Mouse (Mus musculus) lung, adult 18-20 months (tissue): ENCODE measurements around the gene Mapk10.

Experiments used
- DNase-seq, 2 experiments: peaks; one replicate each; pipeline ENCODE4 v3.0.0; 2022; ENCODE audit warnings: mixed read lengths in 2 of 2

Mapk10 gene

GRCm38 (mm10) chr5:103211101-103211848, at the start of gene Mapk10:
Gene Mapk10 (minus strand): TSS chr5:103211334.
- DNase-seq, result peak in 1 of 2 experiments; percentile 12

DNA sequence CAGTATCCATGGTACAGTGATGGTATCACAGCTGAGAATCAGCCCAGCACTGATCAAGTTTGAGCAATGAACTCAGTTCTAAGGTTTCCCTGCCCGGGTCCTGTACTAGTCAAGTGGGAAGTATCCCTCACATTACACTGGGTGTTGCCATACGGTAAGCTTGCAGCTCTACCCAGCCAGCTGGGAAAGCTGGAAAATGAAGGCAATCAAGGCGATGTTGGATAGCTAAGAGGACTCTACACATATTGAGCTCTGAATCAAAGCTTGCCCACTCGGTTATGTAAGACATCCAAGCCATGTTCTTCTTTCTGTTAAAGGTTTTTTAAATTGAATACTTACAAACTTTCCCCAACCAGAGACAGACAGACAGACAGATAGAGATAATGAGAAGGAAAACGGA, 45.0 kb upstream of the Mapk10 start:
- no peak for DNase-seq

DNA sequence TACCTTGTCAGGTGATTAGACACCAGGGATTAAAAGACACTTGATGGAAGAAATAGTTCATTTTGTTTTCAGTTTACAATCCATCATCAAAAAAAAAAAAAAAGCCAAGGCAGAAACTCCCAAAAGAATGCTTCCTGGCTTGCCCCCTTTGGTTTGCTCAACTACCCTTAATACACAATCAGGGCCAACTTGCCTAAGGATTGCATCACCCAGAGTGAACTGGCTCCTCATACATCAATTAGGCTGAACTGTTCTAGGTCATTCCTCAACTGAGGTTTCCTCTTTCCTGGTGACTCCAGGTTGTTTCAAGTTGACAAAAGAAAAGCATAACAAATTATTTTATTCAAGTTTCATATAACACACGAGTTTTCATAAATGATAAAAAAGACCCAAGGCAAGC, 31.3 kb upstream of the Mapk10 start:
- DNase-seq, result no peak

- DNase-seq, result no peak
These were observed 20.7 kb upstream of the Mapk10 start for GRCm38 (mm10) chr5:103231822-103232221.

GRCm38 (mm10) chr5:103230334-103230733, 19.2 kb upstream of the Mapk10 start:
- no peak for DNase-seq

DNA sequence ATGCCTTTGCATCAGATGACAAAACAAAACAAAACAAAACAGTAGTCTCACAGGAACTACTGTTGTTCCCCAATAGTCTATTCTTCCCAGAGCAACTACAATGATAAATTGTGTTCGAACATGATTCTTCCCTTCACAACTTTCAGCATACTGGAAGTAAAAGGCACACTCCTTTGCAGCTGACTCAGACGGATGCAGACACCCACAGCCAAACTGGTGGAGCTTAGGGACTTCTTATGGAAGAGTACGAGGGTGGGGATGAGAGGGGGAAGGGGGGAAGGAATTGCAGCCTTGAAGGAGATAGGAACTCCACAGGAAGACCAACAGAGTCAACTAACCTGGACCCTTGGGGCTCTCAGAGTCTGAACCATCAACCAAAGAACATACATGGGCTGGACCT, 18.2 kb upstream of the Mapk10 start:
- DNase-seq, result no peak

GRCm38 (mm10) chr5:103221997-103222396, 10.9 kb upstream of the Mapk10 start:
- no peak for DNase-seq

- DNase-seq, result no peak
These were observed 490 bp downstream of the Mapk10 start for GRCm38 (mm10) chr5:103210644-103211043.

DNA sequence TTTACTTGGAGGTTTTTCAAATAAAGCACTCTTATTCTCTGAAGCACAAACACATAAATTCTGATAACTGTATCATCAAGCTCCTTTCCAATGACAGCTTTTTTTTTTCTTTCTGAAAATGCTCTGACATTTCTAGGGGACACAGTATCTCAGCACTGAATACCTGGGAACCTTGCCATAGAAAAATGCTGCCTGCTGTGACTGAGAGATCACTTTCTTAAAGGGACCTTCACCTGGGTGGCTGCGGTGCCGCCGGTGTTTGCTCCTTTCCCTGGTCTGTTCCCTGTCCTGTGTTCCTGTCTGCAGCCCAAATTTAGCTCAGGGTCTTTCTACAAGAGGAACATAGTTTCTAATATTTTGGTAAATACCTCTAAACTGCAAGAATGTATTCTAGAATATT, 1.1 kb downstream of the Mapk10 start:
- DNase-seq, result no peak

DNA sequence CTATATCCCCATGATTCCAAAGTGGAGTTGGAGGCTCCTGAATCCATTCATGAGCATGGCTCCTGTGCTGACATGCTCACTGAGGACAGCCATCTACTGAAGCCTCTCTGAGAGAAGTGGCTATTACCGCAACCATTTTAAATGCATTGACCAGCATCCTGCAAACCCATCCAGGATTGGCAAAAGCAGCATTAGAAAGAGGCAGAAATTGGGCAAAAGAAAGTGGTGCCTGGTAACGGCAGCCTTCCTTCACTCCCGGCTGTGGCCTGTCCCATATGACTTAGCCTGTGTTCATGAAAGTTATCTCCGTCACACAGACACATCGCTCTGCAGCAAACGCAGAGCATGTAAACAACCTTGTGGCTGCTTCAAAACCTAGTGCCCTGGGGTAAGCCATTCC, 1.6 kb downstream of the Mapk10 start:
- DNase-seq, result no peak

GRCm38 (mm10) chr5:103208869-103209268, 2.3 kb downstream of the Mapk10 start:
- no peak for DNase-seq

DNA sequence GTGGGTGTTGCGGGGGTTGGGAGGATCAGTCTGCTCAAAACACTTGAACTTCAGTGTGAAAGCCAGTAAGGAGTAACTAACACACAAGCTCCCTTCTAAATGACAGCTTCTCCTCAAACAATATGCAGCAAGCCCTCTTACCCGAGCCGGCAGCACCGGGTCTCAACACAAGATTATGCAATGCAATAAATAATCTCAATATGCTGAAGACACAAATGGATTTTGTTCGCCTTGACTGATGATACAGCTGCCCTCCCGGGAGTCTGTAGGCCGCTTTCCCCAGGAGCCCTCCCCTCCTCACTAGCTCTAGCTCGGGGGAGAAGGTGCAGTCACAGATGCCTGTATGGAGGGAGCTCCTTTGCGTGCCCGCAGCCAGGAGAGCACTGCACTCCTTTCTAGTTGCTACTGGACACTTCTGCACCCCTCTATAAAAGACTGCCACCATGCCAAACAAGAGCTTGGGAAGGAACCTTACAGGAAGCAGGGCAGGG, 3.1 kb downstream of the Mapk10 start:
- DNase-seq, result no peak

DNA sequence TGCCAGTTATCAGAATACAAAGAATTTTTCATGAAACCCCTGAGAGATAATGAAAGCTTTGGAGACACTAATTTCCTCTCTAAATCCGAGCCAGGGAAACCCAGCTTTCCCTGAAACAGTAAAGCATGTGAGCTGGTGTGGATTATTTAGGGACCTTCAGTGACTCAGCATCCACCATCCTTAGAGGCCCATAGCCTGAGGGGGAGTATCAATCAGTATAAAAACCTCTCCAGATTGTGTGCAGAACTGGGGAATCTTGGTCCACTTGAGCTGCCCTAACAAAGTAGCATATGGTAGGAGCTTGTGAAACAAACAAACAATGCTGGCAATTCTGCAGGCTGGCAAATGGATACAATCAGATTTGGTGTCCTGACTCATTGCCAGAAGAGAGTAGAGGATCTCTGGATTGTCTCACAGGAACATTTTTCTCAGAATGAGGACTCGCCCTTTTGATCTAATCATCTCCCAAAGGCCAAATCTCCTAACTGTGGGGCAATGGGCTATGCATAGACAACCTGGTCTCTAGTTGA, 13.3 kb downstream of the Mapk10 start:
- DNase-seq, result no peak

GRCm38 (mm10) chr5:103194549-103194948, 16.6 kb downstream of the Mapk10 start:
- DNase-seq, result no peak

- DNase-seq, result peak in 1 of 2 experiments; percentile 2
These were observed 17.4 kb downstream of the Mapk10 start for GRCm38 (mm10) chr5:103193700-103194099.

- no peak for DNase-seq
These were observed 19.6 kb downstream of the Mapk10 start for GRCm38 (mm10) chr5:103191577-103191976.

GRCm38 (mm10) chr5:103184256-103184655, 26.9 kb downstream of the Mapk10 start:
- DNase-seq, result no peak

DNA sequence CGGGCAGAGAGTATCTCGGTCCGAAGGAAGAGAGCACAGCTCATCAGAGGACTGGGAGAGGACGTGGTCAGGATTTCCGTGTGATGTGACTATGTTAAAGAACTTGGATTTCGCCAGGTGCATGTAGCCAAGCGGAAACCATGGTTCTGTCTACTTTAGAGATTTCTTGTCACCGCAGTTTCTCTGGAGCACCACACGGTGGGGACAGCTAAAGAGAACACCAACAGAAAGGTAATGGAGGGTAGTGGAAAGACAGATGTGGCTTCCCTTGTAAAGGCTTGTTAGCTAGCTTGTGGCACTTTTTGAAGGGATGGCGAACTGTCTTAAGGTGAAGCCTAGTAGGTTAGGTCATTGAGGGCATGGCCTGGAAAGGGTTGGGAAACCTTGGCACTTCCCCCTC, 29.5 kb downstream of the Mapk10 start:
- no peak for DNase-seq

- no peak for DNase-seq
These were observed 34.1 kb downstream of the Mapk10 start for GRCm38 (mm10) chr5:103177010-103177409.

- no peak for DNase-seq
These were observed 35.1 kb downstream of the Mapk10 start for GRCm38 (mm10) chr5:103175989-103176388.

DNA sequence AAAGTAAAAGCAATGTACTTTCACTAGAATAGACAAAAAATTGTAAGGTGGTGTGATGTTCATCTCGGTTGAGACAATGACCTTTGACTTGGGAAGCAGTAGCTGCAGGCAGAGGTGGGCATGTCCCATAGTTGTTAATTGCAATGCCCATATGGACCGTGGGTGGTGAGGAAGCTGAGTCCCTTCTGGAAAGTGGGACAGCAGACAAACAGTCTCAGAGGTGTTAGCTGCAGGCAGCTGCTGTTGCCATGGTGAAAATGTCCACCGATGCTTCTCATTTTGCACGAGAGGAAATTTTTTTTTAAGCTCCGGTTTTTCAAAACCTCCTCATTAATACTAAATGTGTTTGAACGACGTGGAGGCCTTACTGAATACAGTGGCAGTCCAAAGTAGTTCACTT, 36.5 kb downstream of the Mapk10 start:
- DNase-seq, result no peak

GRCm38 (mm10) chr5:103171207-103171606, 39.9 kb downstream of the Mapk10 start:
- DNase-seq, result no peak

DNA sequence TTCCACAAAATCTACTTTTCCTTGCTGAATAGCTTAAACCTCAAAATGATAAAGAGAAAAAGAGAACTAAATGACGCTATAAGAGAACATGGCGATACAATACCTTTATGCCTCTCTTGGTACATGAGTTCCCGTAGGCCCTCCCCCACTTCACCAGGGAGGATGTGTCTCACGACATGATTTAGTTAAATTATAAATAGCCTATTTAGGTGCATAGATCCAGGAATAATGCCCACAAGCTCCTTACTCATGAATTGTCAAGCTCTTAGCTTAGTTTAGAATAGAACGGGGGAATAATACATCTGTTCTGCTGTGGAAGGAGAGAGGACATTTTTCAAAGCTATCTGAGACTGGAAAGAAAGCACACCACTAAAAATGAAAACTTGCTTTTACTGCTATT, 43.8 kb downstream of the Mapk10 start:
- DNase-seq, result no peak

DNA sequence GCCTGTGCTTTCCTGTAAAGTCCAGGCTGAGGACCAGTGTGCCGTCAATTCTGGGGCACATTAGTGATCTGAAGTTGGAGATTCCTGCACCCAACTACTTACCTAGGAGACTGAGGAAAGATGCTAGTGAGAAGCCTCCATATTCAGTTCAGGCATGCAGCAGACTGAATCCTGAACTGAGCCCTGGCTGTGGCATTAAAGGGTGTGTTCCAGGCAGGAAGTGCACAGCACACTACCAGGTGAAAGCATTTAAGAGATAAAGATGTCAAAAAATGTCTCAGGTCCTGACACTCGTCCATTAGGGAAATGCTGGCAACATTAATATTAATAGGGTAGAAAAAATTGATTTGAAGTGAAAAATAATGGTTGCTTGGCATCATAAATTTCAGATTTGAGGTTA, 44.4 kb downstream of the Mapk10 start:
- no peak for DNase-seq

- no peak for DNase-seq
These were observed 47.1 kb downstream of the Mapk10 start for GRCm38 (mm10) chr5:103164022-103164421.
